Mouse (Mus musculus) G1E (cell line): ENCODE results near the gene Erp27. TPM values are rescaled to one million over a fixed set of nuclear protein-coding genes. Genes with fewer than 3 reads are reported as not detected.

Experiments
- ATAC-seq: 2 replicates; pipeline ENCODE4 v1.8.0; 2016; ENCODE audit warnings: mild to moderate bottlenecking; ENCODE audit not compliant: insufficient number of reproducible peaks, poor library complexity, low FRiP score, severe bottlenecking; ENCODE audit errors: extremely low read depth
- DNase-seq: peaks from one replicate; pipeline ENCODE4 v3.0.0; 2012; ENCODE audit warnings: low spot score
- H3K27me3 ChIP-seq: 2 replicates; pipeline ENCODE4 v1.6.1; 2012; ENCODE audit warnings: mild to moderate bottlenecking, low read length, inconsistent platforms; ENCODE audit not compliant: insufficient read depth
- H3K36me3 ChIP-seq: replicated peaks from 2 replicates; pipeline ENCODE3; 2012; ENCODE audit warnings: mild to moderate bottlenecking, inconsistent platforms
- H3K4me1 ChIP-seq: 2 replicates; pipeline ENCODE4 v1.6.1; 2012; ENCODE audit warnings: low read depth, low read length, inconsistent platforms, mixed read lengths; ENCODE audit not compliant: insufficient read depth
- H3K4me3 ChIP-seq: 2 replicates; pipeline ENCODE4 v1.5.1; 2012; ENCODE audit warnings: low read depth, mild to moderate bottlenecking, inconsistent platforms, low read length, moderate library complexity, mixed read lengths
- H3K9me3 ChIP-seq: replicated peaks from 2 replicates; pipeline ENCODE4 v1.6.1; 2012; ENCODE audit warnings: inconsistent platforms
- CTCF ChIP-seq: IDR thresholded peaks from 2 replicates; pipeline ENCODE4 v1.5.1; 2012; ENCODE audit warnings: low read depth, low read length, inconsistent platforms, mixed read lengths
- GATA1 ChIP-seq: IDR thresholded peaks from 2 replicates; pipeline ENCODE4 v1.6.1; 2012; ENCODE audit warnings: borderline replicate concordance, low read length, inconsistent platforms, mixed read lengths
- GATA2 ChIP-seq: IDR thresholded peaks from 2 replicates; pipeline ENCODE4 v1.6.1; 2012; ENCODE audit warnings: low read depth, low read length, inconsistent platforms, borderline replicate concordance
- POLR2AphosphoS5 ChIP-seq: IDR thresholded peaks from 2 replicates; pipeline ENCODE4 v1.6.1; 2012; ENCODE audit warnings: low read depth, low read length, inconsistent platforms; ENCODE audit not compliant: insufficient replicate concordance
- TAL1 ChIP-seq: conservative IDR thresholded peaks from 2 replicates; pipeline ENCODE4 v1.6.1; 2012; ENCODE audit warnings: low read depth, low read length, inconsistent platforms, mixed read lengths
- polyA plus RNA-seq: library from polyadenylated mRNA; stranded (reverse); fragments of >175 nt; gene quantifications from 2 replicates; pipeline ENCODE4 v1.2.3, GENCODE M21; 2012
- total RNA-seq, 2 experiments: library from RNA; stranded (forward) in 1 of 2; stranded (reverse) in 1 of 2; fragments of 200-1000 nt in 1 of 2; fragments of >200 nt in 1 of 2; fragmentation: Nextera tagmentation in 1 of 2; gene quantifications; 2 replicates each; pipeline ENCODE4 v1.2.3; 2014 to 2017

Erp27 gene
- total and polyA plus RNA-seq, 3 experiments, result 0.87 TPM; not detected in 2

- H3K4me1 ChIP-seq, result no peaks in the 10 kb centered on the region; the same call in 1 of the 2 replicates
- ATAC-seq (no peak), DNase-seq (no peak)
- H3K36me3 ChIP-seq, result no peaks in the 10 kb centered on the region
- H3K9me3 ChIP-seq, result no peaks in the 10 kb centered on the region
- no peak overlapping the region for H3K4me3 ChIP-seq
- no peaks in the 10 kb centered on the region for H3K27me3 ChIP-seq
- TF ChIP-seq GATA1 (no peak), POLR2AphosphoS5 (no peak), GATA2 (no peak), TAL1 (no peak), CTCF (no peak)
Measured at GRCm38 (mm10) chr6:136914234-136914633, 7.7 kb downstream of the Erp27 start.

- no peak for DNase-seq
- ATAC-seq, result no peak
- Histone ChIP-seq H3K36me3 (no peaks in the 10 kb centered on the region), H3K4me3 (no peak overlapping the region), H3K9me3 (no peaks in the 10 kb centered on the region), H3K4me1 (no peaks in the 10 kb centered on the region; the same call in 1 of the 2 replicates), H3K27me3 (no peaks in the 10 kb centered on the region)
- TF ChIP-seq POLR2AphosphoS5, result no peak
Measured at GRCm38 (mm10) chr6:136913384-136914126, 8.4 kb downstream of the Erp27 start.

DNA sequence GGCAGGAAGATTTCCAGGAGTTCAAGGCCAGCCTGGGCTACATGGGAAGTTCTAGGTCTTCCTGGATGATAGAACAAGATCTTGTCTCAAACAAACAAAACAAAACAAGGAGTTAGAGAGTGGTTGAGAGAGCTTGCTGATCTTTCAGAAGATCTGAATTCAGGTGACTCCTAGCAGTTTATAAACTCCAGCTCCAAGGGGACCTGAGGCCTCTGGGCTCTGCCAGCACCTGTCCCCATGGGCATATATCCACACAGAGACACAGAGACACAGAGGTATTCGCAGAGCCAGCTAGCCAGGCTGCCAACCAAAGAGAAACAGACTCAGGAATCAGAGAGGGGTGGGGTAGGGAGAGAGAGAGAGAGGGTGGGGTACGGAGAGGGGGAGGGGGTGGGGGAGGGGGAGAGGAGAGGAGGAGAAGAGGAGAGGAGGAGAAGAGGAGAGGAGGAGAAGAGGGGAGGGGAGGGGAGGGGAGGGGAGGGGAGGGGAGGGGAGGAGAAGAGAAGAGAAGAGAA, 9.2 kb downstream of the Erp27 start:
- H3K27me3 ChIP-seq, result no peaks in the 10 kb centered on the region
- H3K4me1 ChIP-seq, result no peaks in the 10 kb centered on the region; the same call in 1 of the 2 replicates
- ATAC-seq (no peak), DNase-seq (no peak)
- H3K9me3 ChIP-seq, result no peaks in the 10 kb centered on the region
- H3K4me3 ChIP-seq, result no peak overlapping the region
- no peaks in the 10 kb centered on the region for H3K36me3 ChIP-seq
- TF ChIP-seq CTCF, result no peak
- no peak for TF ChIP-seq GATA2
- no peak for TF ChIP-seq TAL1
- no peak for TF ChIP-seq GATA1
- no peak for TF ChIP-seq POLR2AphosphoS5

GRCm38 (mm10) chr6:136910247-136910890, 11.6 kb downstream of the Erp27 start:
- H3K36me3 ChIP-seq, result no peaks in the 10 kb centered on the region
- H3K27me3 ChIP-seq, result peaks cover 6% of the 10 kb centered on the region; the same call in 1 of the 2 replicates
- H3K4me3 ChIP-seq, result no peak overlapping the region
- H3K9me3 ChIP-seq, result no peaks in the 10 kb centered on the region
- no peaks in the 10 kb centered on the region; the same call in 1 of the 2 replicates for H3K4me1 ChIP-seq
- no peak for TF ChIP-seq TAL1
- no peak for TF ChIP-seq POLR2AphosphoS5
- TF ChIP-seq CTCF, result no peak
- TF ChIP-seq GATA1, result no peak
- no peak for TF ChIP-seq GATA2
- DNase-seq, result no peak
- no peak for ATAC-seq

GRCm38 (mm10) chr6:136906937-136907293, 15.1 kb downstream of the Erp27 start:
- H3K36me3 ChIP-seq, result no peaks in the 10 kb centered on the region
- no peaks in the 10 kb centered on the region for H3K9me3 ChIP-seq
- peaks cover 10% of the 10 kb centered on the region; the same call in 1 of the 2 replicates for H3K27me3 ChIP-seq

DNA sequence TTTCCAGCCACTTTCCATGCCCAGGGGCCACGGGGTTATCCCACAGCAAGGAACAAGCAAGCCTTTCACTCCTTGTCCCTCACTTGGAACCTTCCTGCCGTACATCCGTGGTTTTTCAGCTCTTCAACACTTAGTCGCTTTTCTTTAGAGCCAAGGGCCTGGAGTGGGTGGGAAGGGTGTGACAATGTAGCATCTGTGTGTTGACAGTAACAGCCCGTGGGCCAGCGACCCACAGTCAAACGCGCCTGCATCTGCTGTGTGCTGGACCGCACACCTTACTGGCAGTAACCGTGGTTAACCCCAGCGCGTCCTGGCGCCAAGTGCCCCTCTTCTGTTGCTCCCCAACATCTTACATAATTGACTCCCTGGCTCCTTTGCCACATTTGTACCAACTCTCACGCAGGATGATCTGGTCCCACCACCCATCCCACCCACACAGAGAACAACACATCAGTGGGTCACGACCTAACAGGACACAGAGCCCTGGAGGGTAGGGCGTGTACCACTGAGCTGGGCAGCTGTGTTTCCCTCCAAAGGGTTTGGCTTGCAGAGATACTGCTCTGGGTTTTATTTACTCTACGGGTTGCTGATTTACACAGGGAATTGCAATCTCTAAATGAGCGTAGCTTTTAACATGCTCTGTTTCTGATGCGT, 15.6 kb downstream of the Erp27 start:
- Histone ChIP-seq H3K4me1 (no peaks in the 10 kb centered on the region; the same call in 1 of the 2 replicates), H3K4me3 (no peak overlapping the region), H3K36me3 (no peaks in the 10 kb centered on the region), H3K9me3 (no peaks in the 10 kb centered on the region), H3K27me3 (peaks cover 10% of the 10 kb centered on the region; the same call in 1 of the 2 replicates)
- DNase-seq, result no peak
- no peak for ATAC-seq
- no peak for TF ChIP-seq TAL1
- TF ChIP-seq POLR2AphosphoS5, result no peak
- no peak for TF ChIP-seq CTCF
- no peak for TF ChIP-seq GATA1
- TF ChIP-seq GATA2, result no peak

More at GRCm38 (mm10) chr6:136906937-136907293, 15.1 kb downstream of the Erp27 start:
- no peak for DNase-seq
- no peaks in the 10 kb centered on the region; the same call in 1 of the 2 replicates for H3K4me1 ChIP-seq
- H3K4me3 ChIP-seq, result no peak overlapping the region
- ATAC-seq, result no peak
- TF ChIP-seq GATA2 (no peak), GATA1 (no peak), TAL1 (no peak), CTCF (no peak), POLR2AphosphoS5 (no peak)
